Mouse (Mus musculus) ES-E14 (cell line): ENCODE measurements at regions not wholly inside any gene's neighbourhood (a gene's known extent, or its start where the extent isn't known, plus 50 kb on each side); places are given as distances from the start of the nearest gene placed in this dataset.

Source experiments
- ZC3H11A ChIP-seq: IDR thresholded peaks from 2 replicates; pipeline ENCODE4 v1.6.1; 2012; ENCODE audit warnings: low read depth, mild to moderate bottlenecking, inconsistent platforms, low read length, borderline replicate concordance
- ZNF384 ChIP-seq: IDR thresholded peaks from 2 replicates; pipeline ENCODE4 v1.6.1; 2012; ENCODE audit warnings: low read depth, low read length, inconsistent platforms

- TF ChIP-seq ZC3H11A = no peak
- no peak for TF ChIP-seq ZNF384
Observed at GRCm38 (mm10) chr2:158985529-158986148, 191.0 kb downstream of the Dhx35 start.
